Mouse (Mus musculus) 3134 (cell line): ENCODE measurements around the gene Mcrip2.

Source experiments
- DNase-seq: peaks from one replicate; pipeline ENCODE4 v3.0.0-alpha.2; 2011; ENCODE audit warnings: low spot score; ENCODE audit not compliant: insufficient read length; ENCODE audit errors: extremely low read depth

The Mcrip2 gene

GRCm38 (mm10) chr17:25866172-25866571 is 2.4 kb downstream of the Mcrip2 start:
- DNase-seq = no peak

- no peak for DNase-seq
Observed at GRCm38 (mm10) chr17:25865288-25865687, 3.3 kb downstream of the Mcrip2 start.

- no peak for DNase-seq
Observed at GRCm38 (mm10) chr17:25864311-25864710, 4.3 kb downstream of the Mcrip2 start.

- DNase-seq = no peak
Observed at GRCm38 (mm10) chr17:25863681-25864080, 4.9 kb downstream of the Mcrip2 start.

GRCm38 (mm10) chr17:25861704-25862612 is 6.6 kb downstream of the Mcrip2 start:
- DNase-seq = no peak

- DNase-seq = peak; percentile 97
Observed at GRCm38 (mm10) chr17:25860832-25861703, 7.5 kb downstream of the Mcrip2 start, which contains the start of gene Wdr90. TSS of gene Wdr90 (minus strand) at chr17:25861501.

- no peak for DNase-seq
Observed at GRCm38 (mm10) chr17:25860229-25860628, 8.3 kb downstream of the Mcrip2 start.

- DNase-seq = peak; percentile 89
Observed at GRCm38 (mm10) chr17:25844396-25844901, 24.1 kb downstream of the Mcrip2 start, which contains the start of gene Rhot2. TSS of gene Rhot2 (minus strand) at chr17:25844851.

GRCm38 (mm10) chr17:25843636-25844395 is 24.7 kb downstream of the Mcrip2 start:
- no peak for DNase-seq

GRCm38 (mm10) chr17:25843122-25843521 is 25.4 kb downstream of the Mcrip2 start:
- no peak for DNase-seq

- no peak for DNase-seq
Observed at GRCm38 (mm10) chr17:25842509-25842908, 26.1 kb downstream of the Mcrip2 start.

GRCm38 (mm10) chr17:25841117-25841880 is 27.3 kb downstream of the Mcrip2 start, which contains the start of gene Gm20683:
TSS of gene Gm20683 (minus strand) at chr17:25841763.
- no peak for DNase-seq

GRCm38 (mm10) chr17:25840519-25840918 is 28.0 kb downstream of the Mcrip2 start:
- no peak for DNase-seq

GRCm38 (mm10) chr17:25839455-25840235 is 28.9 kb downstream of the Mcrip2 start:
- DNase-seq = no peak

GRCm38 (mm10) chr17:25838904-25839303 is 29.7 kb downstream of the Mcrip2 start:
- DNase-seq = no peak

GRCm38 (mm10) chr17:25837533-25837932 is 31.0 kb downstream of the Mcrip2 start:
- DNase-seq = no peak

GRCm38 (mm10) chr17:25837076-25837410 is 31.5 kb downstream of the Mcrip2 start, which contains the start of gene Rhbdl1:
TSS of gene Rhbdl1 (minus strand) at chr17:25837295.
- no peak for DNase-seq

GRCm38 (mm10) chr17:25836397-25837075 is 32.0 kb downstream of the Mcrip2 start:
- no peak for DNase-seq
